Mouse (Mus musculus) intestine, postnatal 0 days (tissue): ENCODE data around the gene Adgrf4. TPM values are rescaled to one million over a fixed set of nuclear protein-coding genes. Genes with fewer than 3 reads are reported as not detected.

Experiments
- ATAC-seq: fragments of 200-750 bp; cut with Nextera tagmentation; 2 replicates; pipeline ENCODE4 v1.8.0; 2017; ENCODE audit warnings: mild to moderate bottlenecking, moderate TSS enrichment, moderate library complexity
- H3K27ac ChIP-seq: fragments of 300-500 bp; sonication (generic); 2 replicates; pipeline ENCODE4 v1.5.1; 2014; ENCODE audit warnings: mild to moderate bottlenecking, low read depth, low read length, moderate library complexity
- H3K27me3 ChIP-seq: fragments of 300-500 bp; sonication (generic); replicated peaks from 2 replicates; pipeline ENCODE4 v1.6.1; 2014; ENCODE audit warnings: low read length, mixed read lengths; ENCODE audit not compliant: control insufficient read depth, insufficient read depth
- H3K36me3 ChIP-seq: fragments of 300-500 bp; sonication (generic); 2 replicates; pipeline ENCODE4 v1.6.1; 2014; ENCODE audit warnings: mild to moderate bottlenecking, moderate library complexity; ENCODE audit not compliant: control insufficient read depth, insufficient read depth
- H3K4me1 ChIP-seq: fragments of 300-500 bp; sonication (generic); replicated peaks from 2 replicates; pipeline ENCODE4 v1.6.1; 2014; ENCODE audit warnings: antibody characterized with exemption, low read length, mixed read lengths; ENCODE audit not compliant: control insufficient read depth, insufficient read depth
- H3K4me2 ChIP-seq: fragments of 300-500 bp; sonication (generic); replicated peaks from 2 replicates; pipeline ENCODE4 v1.6.1; 2014; ENCODE audit warnings: low read depth, mild to moderate bottlenecking, moderate library complexity
- H3K4me3 ChIP-seq: fragments of 300-500 bp; sonication (generic); 2 replicates; pipeline ENCODE4 v1.5.1; 2014; ENCODE audit warnings: low read depth, low read length
- H3K9ac ChIP-seq: fragments of 300-500 bp; sonication (generic); 2 replicates; pipeline ENCODE4 v1.6.1; 2014; ENCODE audit warnings: mild to moderate bottlenecking, low read depth, low read length
- H3K9me3 ChIP-seq: fragments of 300-500 bp; sonication (generic); 2 replicates; pipeline ENCODE4 v1.6.1; 2016; ENCODE audit warnings: mixed run types; ENCODE audit not compliant: control insufficient read depth
- CTCF ChIP-seq: sonication (generic); IDR thresholded peaks from 2 replicates; pipeline ENCODE4 v1.5.1; 2016; ENCODE audit warnings: low read depth, mild to moderate bottlenecking, control low read depth, antibody characterized with exemption, moderate library complexity
- WGBS: fragments of 180-500 bp; shearing (Covaris S2); extraction: QIAGEN DNeasy Blood & Tissue Kit; methylation state at CpG from one replicate; pipeline ENCODE4 v1.1.7; 2014; 5-methylcytosine and 5-hydroxymethylcytosine counted together
- polyA plus RNA-seq: library from polyadenylated mRNA; unstranded; fragments of >200 nt; fragmentation: Nextera tagmentation; extraction: Ambion mirVana; gene quantifications from 2 replicates; pipeline ENCODE4 v1.2.1, GENCODE M21; 2015

Gene Adgrf4
- polyA plus RNA-seq, 1 experiment from 2014 or later, result 0.07 TPM

- peak; percentile 80 for TF ChIP-seq CTCF
- Histone ChIP-seq H3K9me3 (no peaks in the 10 kb centered on the region), H3K4me3 (no peak overlapping the region), H3K4me2 (no peak overlapping the region), H3K36me3 (no peaks in the 10 kb centered on the region), H3K27me3 (no peaks in the 10 kb centered on the region), H3K9ac (no peak overlapping the region), H3K27ac (no peak overlapping the region), H3K4me1 (no peaks in the 10 kb centered on the region)
- ATAC-seq, result no peak
- WGBS, result 36% methylated on average over 6 of the region's 6 CpGs
Measured at GRCm38 (mm10) chr17:42613043-42613737, 78.9 kb downstream of the Adgrf4 start.

- ATAC-seq, result no peak
- Histone ChIP-seq H3K27me3 (no peaks in the 10 kb centered on the region), H3K9ac (no peak within 1 kb of the TSS), H3K4me1 (no peaks in the 10 kb centered on the region), H3K4me2 (no peak within 1 kb of the TSS), H3K36me3 (no peaks in the 10 kb centered on the region), H3K9me3 (no peaks in the 10 kb centered on the region), H3K4me3 (no peak within 1 kb of the TSS), H3K27ac (no peak within 1 kb of the TSS)
- TF ChIP-seq CTCF, result no peak
- 70% methylated on average over 8 of the region's 8 CpGs for WGBS
Measured at GRCm38 (mm10) chr17:42611295-42611694, 80.8 kb downstream of the Adgrf4 start, which contains the start of gene Opn5. Opn5 (minus strand) TSS chr17:42611395.

- ATAC-seq, result no peak
- H3K4me3 ChIP-seq, result no peak overlapping the region
- no peak overlapping the region for H3K4me2 ChIP-seq
- H3K9me3 ChIP-seq, result no peaks in the 10 kb centered on the region
- 51% methylated on average over 3 of the region's 3 CpGs for WGBS
- H3K36me3 ChIP-seq, result no peaks in the 10 kb centered on the region
- no peaks in the 10 kb centered on the region for H3K27me3 ChIP-seq
- no peak for TF ChIP-seq CTCF
- H3K9ac ChIP-seq, result no peak overlapping the region
- H3K4me1 ChIP-seq, result no peaks in the 10 kb centered on the region
- no peak overlapping the region for H3K27ac ChIP-seq
Measured at GRCm38 (mm10) chr17:42608270-42608669, 83.8 kb downstream of the Adgrf4 start.

Other genes starting within 250 kb of the Adgrf4 start
- not detected in 2 replicates for gene Opn5, start 80.9 kb downstream of the Adgrf4 start, polyA plus RNA-seq
- gene Adgrf2, start 49.9 kb upstream of the Adgrf4 start, polyA plus RNA-seq, result not detected in 2 replicates
- 37.4 and 42.6 TPM in 2 replicates for gene Cd2ap, start 184.4 kb upstream of the Adgrf4 start, polyA plus RNA-seq